Mouse (Mus musculus): ENCODE results near the gene Pak1.

Gene Pak1

GRCm38 (mm10) chr7:97788190-97788668 lies at the start of gene Pak1:
Gene Pak1 (plus strand): TSS chr7:97788541.
- peak; percentile 93 for DNase-seq (ENCODE audit: low read depth, low spot score)

DNA sequence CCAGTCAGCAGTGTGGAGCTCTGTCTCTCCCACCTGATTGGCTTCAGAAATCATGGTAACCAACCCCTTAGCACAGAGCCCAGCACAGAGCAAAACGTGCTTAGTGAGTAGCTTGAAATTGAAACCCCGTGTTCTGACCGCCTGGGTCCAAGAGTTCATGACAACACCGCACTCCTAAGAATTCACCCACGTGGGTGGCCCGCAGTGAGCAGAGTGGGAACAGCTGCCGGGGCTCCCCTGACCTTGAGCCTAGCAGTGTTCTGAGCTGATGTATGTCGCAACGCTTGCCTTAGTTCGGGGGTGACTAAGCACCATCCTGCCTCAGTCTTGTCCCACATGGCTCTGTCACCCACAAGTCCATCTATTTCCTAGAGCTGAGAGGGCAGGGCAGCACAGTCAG lies 47.4 kb upstream of the Pak1 start:
- no peak for DNase-seq (ENCODE audit: low read depth, low spot score)

GRCm38 (mm10) chr7:97741756-97742291 lies 46.5 kb upstream of the Pak1 start:
- DNase-seq (ENCODE audit: low read depth, low spot score): peak; percentile 71

- DNase-seq (ENCODE audit: low read depth, low spot score): peak; percentile 85
Measured at GRCm38 (mm10) chr7:97745299-97745698, 43.0 kb upstream of the Pak1 start.

- DNase-seq (ENCODE audit: low read depth, low spot score): no peak
Measured at GRCm38 (mm10) chr7:97747176-97747707, 41.1 kb upstream of the Pak1 start.

DNA sequence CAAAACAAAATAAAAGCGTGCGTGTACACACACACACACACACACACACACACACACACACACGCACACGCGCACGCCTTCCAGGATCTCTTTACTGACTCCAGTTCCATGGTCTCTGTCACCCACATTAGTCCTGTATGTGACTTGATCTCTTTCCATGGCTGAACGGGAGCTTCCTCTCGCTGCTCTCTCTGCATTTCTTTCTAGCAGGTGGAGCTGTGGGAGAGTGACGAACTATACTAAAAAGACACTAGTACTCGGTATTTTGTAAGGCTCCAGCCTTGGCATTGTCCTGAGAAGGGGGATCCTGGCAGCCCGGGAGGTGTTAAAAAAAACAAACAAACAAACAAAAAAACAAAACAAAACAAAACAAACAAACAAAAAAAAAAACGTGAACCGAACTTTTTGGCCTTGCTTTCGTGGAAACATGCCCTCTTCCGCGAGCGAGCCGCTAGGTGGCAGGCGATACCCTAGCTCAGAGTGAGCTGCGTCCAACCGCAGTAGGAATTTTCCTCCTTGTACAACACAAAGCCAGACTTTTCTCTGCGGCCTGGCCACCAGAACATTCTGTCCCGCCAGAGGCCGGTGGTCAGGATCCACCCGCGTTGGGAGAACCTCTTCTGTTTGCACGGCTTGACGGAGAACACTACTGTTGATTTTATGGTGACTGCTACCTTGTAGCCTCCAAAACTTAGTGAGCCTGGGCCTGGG lies 40.4 kb upstream of the Pak1 start:
- peak; percentile 88 for DNase-seq (ENCODE audit: low read depth, low spot score)

- peak; percentile 51 for DNase-seq (ENCODE audit: low read depth, low spot score)
Measured at GRCm38 (mm10) chr7:97748527-97749206, 39.7 kb upstream of the Pak1 start.

- peak; percentile 89 for DNase-seq (ENCODE audit: low read depth, low spot score)
Measured at GRCm38 (mm10) chr7:97749207-97750190, 38.8 kb upstream of the Pak1 start.

DNA sequence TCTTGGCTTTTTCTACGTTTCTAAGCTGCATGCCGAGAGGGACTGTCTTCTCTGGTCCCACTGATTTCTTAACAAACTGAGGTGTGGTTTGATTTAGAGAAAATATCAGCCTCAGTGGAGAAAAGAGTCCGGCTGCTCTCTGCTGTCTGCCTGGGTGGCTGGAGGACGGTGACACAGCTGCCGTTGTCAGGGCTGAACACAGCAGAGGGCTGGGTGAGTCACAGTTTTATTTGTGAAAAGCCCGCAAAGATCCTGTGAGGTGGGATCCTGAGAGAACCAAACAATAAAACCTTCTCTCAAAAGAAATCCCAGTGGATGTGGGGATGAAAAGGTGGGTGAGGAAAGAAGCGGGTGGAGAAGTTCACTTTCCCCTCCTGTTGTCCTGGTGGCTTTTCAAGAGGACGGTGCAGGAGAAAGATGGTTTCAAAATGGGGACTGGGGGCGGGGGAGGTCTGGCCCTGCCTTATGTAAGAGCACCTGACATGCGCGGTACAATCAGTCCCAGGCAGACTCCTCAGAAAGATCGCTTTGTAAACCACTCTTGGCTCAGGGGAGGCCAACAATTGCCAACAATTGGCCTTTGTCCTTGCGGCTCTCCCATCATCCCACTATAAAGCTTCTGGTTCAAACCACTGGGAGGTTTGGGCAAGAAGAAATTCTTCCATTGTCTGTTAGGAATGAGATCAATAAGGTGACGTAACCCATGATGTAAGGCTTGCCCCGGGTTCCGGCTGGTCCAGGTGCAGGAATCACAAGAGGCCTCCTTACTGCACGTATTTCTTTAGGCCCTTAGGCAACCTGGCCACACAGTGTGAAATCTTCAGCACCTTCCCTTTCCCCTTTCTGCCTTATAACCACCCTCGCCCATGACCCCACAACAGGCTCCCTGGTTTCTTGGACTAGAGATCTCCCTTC lies 31.1 kb upstream of the Pak1 start:
- peak; percentile 80 for DNase-seq (ENCODE audit: low read depth, low spot score)

GRCm38 (mm10) chr7:97764591-97764990 lies 23.8 kb upstream of the Pak1 start:
- no peak for DNase-seq (ENCODE audit: low read depth, low spot score)

- no peak for DNase-seq (ENCODE audit: low read depth, low spot score)
Measured at GRCm38 (mm10) chr7:97765181-97765962, 23.0 kb upstream of the Pak1 start.

DNA sequence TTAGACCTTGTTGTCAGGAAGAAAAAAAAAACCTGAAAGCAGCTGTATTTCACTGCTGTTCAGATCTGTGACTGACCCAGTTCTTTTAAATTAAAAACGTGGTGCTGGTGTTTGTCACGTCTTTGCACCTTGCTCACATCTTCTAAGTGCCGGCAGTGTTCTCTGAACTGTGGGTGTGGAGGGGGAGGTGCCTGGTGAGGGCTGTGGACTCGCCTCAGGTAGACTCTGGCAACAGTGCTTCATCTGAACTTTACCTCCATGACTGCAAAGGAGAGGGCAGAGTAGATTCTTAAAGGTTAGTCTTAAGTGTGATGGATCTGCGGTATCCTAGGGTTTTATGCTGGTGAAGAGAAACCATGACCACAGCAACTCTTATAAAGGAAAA lies 22.4 kb upstream of the Pak1 start:
- DNase-seq (ENCODE audit: low read depth, low spot score): no peak

GRCm38 (mm10) chr7:97766406-97767166 lies 21.8 kb upstream of the Pak1 start:
- DNase-seq (ENCODE audit: low read depth, low spot score): no peak

- no peak for DNase-seq (ENCODE audit: low read depth, low spot score)
Measured at GRCm38 (mm10) chr7:97767841-97768240, 20.5 kb upstream of the Pak1 start.

- no peak for DNase-seq (ENCODE audit: low read depth, low spot score)
Measured at GRCm38 (mm10) chr7:97769020-97769419, 19.3 kb upstream of the Pak1 start.

DNA sequence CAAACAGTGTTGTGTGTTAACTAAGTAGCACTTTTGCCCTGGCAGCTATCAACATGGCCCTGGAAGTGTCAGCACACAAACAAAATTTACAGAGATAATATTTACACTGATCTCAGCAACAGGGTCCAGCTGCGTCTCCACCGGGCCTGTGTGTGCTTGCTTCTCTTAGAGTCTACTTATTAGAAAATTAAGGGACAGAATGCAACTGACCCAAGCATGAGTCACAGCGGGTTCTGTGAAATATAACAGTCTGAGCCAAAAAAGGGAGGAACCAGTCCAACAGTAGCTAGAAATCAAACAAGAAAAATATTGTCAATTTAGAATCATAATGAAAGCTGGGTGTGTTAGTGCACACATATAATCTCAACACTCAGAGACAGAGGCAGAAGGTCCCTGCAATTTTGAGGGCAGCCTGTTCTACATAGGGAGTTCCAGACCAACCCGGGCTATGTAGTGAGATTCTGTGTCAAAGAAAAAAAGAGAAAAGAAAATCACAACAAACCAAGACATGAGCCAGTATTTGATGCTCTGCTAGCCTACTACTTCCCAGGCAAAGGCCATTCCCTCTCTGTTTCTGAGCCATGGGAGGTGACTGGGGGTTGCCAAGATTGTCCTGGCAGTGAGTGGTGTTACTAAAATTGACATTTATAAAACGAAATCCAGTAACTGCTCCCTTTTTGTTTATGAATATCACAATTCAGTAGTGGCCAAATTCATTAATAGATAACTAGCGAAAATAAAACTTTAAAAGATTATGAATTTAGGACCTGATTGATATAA lies 17.3 kb upstream of the Pak1 start:
- no peak for DNase-seq (ENCODE audit: low read depth, low spot score)

- DNase-seq (ENCODE audit: low read depth, low spot score): no peak
Measured at GRCm38 (mm10) chr7:97775380-97775779, 13.0 kb upstream of the Pak1 start.

DNA sequence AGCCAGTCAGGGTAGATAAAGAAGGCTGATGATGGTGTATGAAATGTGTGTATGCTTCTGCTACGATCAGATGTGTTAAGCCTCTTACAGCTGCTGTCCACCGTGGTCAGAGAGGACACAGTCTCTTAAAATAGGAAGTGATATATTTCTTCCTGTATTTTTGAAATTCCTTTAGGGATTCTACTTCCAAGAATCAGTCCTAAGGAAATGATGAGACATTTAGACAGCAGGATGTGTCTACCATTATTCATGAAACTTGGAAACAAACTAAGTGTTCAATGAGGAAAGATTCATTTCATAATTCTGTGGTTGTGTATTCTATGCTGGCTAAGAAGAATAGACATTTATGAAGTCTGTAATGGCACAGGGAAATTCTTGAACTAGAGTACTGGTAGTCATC lies 12.4 kb upstream of the Pak1 start:
- no peak for DNase-seq (ENCODE audit: low read depth, low spot score)
